Mouse (Mus musculus) megakaryocyte-erythroid progenitor cell, adult 5-6 weeks (primary cell): Measurements from ENCODE around the gene Mrps18b. TPM values are rescaled to one million over a fixed set of nuclear protein-coding genes. Genes with fewer than 3 reads are reported as not detected.

ENCODE experiments used
- ATAC-seq: replicated peaks from 2 replicates; pipeline ENCODE4 v1.8.0; 2016; ENCODE audit warnings: mild to moderate bottlenecking, inconsistent platforms; ENCODE audit not compliant: severe bottlenecking, poor library complexity, low FRiP score, low TSS enrichment
- total RNA-seq, 2 experiments: library from RNA; stranded (forward) in 1 of 2; stranded (reverse) in 1 of 2; fragments of 200-1000, 215-1000 nt in 1 of 2; fragments of >200 nt in 1 of 2; fragmentation: Nextera tagmentation in 1 of 2; gene quantifications; 2 replicates each; pipeline ENCODE4 v1.2.3; 2014 to 2017

Gene Mrps18b
- total RNA-seq, 2 experiments from 2014 or later: 92.6 to 140 TPM

DNA sequence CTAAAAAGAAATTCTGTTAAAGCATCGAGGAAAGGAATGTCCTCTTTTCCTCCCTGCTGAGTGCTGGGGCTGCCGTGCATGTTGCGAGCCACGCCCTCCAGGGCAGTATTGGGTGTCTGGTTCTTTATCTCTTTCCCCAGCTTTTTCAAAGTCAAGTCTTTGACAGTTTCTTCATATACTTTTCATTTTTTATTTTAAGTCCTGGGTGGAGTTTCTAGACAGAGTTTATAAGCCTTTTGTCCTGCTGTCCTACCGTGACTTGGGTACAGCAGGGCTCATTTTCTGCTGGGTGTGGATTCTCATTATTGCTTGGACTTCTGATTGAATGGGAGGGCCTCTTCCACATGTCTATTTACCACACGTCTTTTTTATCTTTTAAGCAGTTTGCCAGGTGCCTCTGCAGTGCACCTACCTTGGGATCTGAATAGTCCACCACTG, 3.7 kb upstream of the Mrps18b start:
- peak; percentile 10 for ATAC-seq

DNA sequence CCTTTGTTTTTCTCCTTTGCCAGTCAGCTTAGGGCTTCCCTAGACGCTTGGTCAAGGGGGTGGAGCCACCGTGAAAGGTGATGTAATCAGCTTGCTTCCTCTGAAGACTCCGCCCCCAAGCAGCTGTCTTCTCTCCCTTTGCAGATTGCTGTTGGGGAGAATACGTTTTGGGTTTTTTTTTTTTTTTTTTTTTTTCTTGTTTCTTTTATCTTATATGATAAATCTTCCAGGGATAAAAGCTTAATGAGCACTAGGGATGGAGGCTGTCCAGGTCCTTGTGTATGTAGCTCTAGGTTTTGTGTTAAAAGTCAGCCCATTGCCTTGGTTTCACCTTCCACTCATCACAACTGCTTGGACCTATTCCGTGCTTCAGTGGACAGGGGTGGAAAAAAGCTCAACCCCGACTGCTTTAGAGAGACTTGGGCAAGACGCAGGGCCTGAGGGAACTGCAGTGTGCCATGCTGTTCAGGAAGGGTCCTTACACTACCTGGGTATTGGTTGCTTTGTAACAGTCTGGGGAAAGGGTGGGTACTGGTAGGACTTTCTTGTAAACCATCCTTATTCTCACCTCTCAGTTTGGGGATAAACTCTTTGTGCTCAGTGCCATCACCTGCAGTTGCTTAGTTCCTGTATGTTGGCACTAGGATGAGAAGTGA, 3.0 kb upstream of the Mrps18b start:
- peak; percentile 45 for ATAC-seq

DNA sequence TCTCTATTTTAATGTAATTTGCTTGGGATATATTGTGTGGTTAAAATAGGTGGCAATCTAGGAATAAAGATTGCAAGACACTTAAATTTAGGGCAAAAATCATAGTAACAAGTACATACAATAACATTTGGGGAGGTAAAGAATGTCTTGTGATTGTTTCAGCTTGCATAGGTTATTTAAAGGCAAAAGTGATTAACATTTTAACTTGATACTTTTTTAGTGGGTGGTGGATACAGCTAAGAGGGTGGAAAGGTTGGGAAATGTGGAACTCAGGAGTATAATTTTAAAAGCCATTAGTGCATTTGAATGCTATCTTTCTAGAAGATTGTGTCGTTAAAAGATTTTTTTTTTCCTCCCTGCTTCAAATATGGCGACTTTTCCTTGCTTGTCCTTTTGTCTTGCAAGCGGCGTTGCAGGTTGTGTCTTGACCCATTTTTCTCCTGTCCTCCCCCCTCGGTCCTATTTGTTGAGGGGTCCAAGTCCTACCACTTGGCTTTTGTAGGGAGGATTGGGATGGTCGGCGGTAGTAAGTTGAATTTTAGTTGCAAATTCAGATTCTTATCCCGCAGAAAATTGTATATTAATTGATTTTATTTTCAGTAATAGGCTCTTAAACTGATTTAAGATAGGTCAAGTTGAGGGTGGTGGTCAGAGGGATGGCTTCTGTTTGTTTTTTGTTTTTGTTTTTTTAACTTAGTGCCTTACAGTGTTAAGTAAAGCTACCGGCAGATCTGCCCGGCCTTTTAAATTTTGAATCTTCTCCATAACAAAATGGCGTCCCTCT, 2.3 kb upstream of the Mrps18b start:
- ATAC-seq: no peak

DNA sequence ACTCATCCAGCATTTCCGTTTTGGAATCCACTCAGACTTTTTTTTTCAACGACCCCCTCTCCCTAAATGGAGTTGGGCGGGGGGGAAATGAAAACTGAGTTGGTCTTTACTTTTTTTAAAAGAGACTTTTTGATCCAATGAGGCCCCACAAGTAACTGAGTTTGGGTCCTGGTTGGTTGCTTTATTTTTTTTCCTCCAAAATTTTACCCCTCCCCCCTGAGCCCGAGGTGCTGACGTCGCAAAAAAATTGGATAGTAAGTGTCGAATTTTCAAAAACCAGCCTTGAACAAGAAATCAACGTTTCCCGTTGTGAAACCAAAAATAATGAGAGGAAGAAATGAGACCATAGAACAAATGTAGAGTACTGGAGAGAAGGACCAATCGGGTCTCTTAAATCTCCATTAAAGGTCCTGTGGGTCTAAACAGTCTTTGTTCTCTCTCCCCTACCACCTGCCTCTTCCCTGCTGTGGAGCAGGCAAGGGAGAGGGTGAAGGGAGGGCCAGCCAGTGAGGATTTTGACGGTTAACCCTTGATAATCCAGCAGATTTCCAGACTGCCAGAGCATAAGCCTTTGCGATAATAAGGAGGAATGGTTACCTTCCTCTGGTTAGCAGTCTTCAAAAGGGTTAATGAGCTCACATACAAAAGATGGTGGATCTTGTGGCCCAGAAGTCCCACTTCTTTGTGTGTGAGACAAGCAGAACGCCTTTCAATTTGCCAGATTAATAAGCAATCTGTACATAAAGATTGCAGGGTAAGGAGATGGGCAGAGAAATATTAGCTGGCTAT, 1.5 kb upstream of the Mrps18b start:
- no peak for ATAC-seq

DNA sequence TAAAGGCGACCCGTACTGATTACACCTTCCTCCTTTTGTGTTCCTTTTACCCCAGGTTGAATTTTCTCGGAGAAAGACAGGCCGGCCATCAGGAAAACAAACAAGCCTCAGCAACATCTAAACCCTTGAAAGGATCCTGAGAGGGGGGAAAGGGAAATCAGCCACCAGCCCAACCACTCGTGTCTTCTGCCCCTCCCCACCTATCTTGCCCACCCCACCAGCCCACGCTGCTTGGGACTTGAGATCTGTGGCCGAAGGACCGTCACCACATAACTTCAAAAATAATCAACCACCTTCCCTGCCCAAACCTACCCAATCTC, 914 bp upstream of the Mrps18b start:
- no peak for ATAC-seq

DNA sequence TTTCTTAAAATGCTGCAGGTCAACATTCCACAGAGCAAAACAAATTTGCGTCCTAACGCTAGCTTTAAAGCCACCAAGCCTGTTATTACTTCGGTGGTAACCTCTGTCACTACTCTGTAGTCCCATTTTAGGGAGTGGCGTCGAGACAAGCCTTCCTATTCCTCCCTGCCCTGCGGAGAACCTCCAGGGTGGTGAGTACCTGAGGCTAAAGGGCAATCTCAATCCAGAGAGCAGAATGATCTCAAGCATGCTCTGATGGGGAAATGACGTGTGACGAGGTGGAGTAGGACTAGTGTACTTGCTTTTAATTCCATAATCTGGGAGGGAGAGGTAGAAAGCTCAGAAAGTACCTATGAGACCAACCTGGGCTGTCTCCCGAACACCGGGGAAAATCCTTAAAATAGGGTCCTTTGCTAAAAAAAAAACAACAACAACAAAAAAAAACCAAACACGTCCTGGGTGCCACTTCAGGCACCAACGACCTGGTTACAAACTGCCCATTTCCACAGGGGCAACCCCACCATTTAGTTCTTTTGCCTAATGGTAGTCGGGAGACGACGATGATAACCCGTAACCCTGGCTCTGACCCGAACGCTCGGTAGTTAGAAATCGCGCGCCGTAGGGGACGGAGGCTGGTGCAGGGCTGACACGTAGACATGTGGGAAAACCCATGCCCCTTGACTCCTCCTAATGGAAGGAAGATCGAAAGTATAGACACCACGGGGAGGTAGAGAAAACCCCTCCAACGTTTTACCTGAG, 472 bp downstream of the Mrps18b start:
- peak; percentile 3; the same call in 1 of the 2 replicates for ATAC-seq

DNA sequence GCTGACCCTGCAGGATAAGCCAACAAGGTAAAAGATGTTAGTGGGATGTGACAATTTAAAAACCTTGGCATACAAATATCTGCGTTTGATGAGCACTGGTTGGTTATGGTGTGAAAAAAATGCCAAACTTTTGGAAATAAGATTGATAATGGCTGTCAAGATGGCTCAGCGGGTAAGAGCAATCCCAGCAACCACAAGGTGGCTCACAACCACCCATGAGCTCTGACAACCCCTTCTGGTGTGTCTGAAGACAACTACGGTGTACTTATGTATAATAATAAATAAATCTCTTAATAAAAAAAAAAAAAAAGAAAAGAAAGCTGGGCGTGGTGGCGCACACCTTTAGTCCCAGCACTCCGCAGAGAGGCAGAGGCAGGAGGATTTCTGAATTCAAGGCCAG, 1.2 kb downstream of the Mrps18b start:
- no peak for ATAC-seq

DNA sequence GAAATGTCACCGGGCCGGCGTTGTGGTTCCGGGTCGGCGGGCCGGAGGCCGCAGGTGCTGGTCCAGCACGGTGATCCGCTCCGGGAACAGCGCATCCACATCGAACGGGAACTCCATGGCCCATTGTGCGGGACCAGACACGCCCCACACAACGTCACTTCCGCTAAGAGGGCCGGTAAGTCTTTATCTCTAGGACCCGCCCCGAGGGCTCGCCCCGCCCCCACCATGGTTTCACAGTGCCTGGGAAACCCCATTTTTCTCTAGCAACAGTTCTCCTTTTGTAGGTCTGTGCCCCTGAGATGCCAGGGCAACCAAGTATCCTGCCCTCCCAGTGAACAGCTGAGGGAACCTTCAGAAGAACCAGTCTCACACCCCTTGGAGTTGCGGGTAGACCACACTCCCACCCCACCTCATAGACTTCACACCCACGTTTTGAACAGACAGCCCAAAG, 6.2 kb downstream of the Mrps18b start, which contains the start of gene Atat1:
Gene Atat1, minus strand, starts transcription at position 157 of the 451 bp plus-strand sequence.
- ATAC-seq: peak; percentile 88

DNA sequence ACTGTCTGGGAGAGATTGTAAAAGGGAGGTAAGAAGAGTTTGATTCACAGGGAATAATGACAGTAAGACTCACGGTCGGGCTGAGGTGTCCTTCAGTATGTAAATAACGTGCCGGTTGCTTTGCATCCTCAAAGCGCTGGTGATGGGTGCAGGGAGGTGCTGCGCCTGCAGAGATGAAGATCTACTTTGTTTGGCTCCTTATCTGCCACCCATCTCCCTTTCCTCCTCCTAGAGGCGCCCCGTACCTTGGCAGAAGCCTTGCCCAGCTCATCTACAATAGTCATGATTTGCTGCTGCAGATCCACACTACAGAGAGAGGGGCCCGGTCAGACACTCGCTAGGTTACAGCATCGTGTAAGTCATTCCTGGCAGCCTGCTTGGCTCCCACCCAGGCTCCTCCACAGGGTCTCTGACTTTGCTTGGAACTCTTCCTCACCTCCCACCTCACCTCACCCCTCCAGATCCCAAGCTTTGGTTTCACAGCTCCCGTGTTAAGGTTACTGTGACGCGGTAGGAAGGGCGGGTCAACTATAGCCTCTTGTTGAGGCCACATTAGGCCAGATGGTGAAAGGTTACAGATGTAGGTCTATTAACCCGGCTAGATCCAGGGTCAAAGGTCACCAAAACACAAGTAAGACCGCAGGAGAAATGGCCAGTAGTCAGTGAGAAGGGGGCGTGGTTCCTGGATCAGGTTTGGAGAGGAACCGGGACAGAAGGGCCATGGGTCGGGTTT, 6.8 kb downstream of the Mrps18b start:
- peak; percentile 18 for ATAC-seq

DNA sequence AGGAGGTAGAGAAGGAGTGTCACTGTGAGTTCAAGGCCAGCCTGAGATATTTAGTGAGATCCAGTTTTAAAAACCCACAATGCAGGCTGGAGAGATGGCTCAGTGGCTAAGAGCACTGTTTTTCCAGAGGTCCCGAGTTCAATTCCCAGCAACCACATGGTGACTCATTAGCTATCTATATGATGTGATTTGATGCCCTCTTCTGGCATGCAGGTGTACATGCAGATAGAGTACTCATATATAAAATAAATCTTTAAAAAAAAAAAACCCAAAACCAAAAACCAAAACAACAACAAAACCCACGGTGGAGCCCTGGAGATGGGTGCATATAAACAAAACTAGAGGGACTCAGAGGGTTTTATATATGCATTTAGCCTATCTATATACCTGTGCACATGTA, 8.6 kb downstream of the Mrps18b start:
- no peak for ATAC-seq

DNA sequence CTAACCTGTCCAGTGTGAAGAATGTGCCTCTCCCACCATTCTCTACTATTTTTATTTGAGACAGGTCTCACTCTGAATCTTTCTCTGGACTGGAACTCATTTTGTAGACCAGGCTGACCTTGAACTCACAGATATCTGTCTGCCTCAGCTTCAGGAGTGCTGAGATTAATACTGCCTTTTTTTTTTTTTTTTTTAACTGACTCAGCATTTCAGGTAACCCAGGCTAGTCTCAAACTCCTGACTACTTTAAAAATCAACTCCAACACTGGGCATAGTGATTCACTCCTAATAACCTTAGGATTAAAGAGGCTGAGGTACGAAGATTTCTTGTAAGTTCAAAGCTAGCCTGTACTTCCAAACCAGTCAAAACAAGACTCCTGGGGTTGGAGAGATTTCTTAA, 10.6 kb downstream of the Mrps18b start:
- ATAC-seq: no peak

DNA sequence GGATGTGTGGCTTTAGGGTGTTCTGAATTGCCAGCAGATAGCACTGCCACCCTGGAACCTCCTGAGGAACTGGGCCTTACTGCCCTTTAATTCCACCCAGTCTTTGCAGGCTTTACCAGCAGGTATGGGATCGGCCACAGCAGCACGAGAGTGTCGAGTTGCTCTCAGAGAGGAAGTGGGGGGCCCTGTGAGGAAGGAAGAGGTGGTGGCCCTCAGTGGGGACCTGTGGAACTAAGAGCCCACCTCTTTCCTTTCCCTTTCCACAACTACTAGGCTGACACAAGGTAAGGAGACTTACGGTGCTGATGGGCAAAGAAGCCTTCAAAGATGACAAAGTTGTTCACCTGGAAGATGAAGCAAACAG, 12.2 kb downstream of the Mrps18b start:
- ATAC-seq: 0 out of 2 replicates have a peak, but pooled peaks have one; percentile 5

DNA sequence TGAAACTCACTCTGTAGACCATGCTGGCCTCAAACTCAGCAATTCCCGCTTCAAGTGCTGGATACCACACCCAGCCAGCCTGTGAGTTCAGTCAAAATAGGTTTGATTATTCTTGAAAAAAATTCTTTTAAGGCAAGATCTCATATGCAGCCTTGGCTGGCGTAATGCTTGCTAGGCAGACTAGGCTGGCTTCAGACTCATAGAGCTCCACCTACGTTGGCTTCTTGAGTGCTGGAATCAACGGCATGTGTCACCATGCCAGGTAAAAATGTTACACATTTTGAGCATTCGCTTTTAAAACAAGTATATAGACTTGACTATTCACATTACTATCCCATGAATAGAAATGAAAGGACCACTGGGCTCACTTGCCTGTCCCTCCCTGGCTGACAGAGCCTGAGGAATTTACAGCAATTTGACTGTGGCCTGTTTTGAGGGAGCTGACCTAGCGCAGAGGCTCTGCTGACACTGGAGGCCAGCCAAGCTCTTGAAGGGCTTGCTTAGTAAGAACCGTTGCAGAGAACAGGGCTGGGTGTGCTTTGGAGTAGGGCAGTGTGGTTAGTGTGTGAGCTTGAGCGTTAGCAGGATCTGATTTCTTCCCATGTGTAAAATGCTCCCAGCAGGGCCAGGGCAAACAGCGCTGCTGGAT, 12.7 kb downstream of the Mrps18b start:
- ATAC-seq: peak; percentile 53

DNA sequence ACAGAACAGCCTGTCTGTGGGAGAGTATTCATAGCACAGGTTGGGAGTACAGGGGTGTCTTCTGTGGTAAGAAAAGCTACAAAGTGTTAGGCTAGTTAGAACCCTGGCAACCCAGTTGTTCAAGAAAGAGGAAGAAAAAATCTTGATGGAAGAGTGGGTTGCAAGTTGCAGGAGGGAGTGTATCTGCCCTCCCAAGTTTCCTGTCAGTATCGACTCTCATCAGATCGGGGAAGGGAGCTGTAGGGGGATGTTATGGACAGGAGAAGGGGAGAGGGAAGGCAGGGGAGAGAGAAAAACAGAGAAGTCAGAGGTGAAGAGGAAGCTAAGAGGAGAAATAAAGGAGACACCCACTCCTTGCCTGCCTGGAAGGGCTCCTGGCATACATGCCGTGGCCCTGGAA, 15.6 kb downstream of the Mrps18b start:
- ATAC-seq: no peak

DNA sequence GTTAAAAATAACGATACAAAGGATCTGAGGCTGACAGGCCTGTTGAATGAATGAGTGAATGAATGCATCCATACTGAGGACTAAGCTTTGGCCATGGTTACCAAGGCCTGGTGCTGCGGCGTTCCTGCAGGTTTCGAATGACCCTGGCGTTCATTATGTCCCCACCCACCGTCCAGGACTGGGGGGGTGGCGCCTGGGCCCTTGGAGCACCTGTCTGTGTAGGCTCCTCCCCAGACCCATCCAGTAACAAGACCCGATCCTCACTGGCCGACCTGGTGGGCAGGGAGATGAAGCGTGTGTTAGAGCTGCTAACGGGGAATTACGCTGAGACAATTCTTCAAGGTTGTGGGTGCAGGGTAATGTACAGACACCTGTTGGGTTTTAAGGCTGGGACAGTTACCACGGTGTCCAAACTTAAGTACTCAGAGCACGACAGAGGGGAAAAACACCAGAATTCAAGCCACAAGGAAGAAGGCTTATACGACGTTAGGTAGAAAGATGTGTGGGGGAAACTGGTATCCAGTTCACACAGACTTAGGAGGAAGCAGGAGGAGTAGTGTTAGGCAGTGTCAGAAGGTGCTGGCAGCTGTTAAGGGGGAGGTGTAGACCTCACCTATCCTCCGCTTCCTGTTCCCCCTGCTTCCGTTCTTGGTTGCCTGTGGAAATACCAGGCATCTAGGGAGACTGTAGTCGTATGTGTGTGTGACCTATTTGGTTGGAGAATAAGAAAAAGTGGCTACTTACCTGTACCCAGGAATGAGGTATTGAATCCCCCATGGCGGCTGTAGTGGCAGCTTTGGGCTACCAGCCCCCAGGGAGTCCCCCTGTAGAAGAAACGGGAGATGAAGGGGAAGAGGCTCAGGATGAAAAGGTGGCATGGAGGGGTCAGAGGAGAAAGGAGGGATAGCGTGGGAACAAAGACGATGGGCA, 18.3 kb downstream of the Mrps18b start:
- ATAC-seq: peak; percentile 56

DNA sequence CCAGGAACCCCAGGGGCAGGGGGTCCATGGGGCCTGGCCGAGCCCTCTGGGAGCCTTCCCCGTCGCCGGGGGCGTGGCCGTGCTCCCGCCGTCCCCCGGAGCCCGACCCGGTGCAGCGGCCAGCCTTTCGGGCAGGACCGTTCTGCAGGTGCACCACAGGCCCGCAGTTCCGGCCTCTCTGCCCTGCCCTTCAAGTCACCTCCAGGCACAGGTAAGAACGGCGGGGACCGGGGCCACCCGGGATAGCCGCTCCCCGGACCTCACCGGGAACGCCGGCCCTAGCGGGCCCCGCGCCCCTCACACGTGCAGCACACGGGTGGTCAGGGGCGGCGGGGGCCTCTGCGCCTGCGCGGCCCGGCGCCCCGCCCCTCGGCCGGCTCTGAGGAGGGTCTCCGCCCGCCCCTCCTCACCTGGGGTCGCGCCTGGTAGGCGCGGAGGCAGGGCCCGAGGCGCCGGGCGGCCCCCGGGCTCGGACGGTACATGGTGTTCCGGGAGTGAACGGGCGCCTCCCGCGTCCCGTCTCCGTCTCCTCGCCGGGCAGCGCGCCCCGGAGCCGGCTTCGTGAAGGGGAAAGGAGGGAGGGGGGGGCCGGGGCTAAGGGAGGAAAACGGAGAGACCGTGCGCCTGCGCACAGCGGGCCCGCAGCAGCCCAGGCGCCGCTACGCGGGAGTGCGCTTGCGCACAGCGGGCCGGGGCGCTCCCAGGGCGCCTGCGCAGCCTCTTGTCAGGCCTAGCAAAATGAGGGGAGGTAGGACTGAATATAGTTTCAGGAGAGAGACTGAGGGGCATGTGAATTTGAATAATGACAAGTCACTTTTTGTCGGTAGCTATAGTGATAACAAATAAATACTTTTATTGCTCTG, 19.2 kb downstream of the Mrps18b start, which contains the start of gene 2310061I04Rik:
Gene 2310061I04Rik, minus strand, starts transcription at position 651 of the 863 bp plus-strand sequence.
- ATAC-seq: peak; percentile 51
